Mouse (Mus musculus) forebrain, embryonic 16.5 days (tissue): ENCODE measurements around the gene Prss38. TPM values are rescaled to one million over a fixed set of nuclear protein-coding genes. Genes with fewer than 3 reads are reported as not detected.

Experiments
- ATAC-seq: fragments of 200-750 bp; cut with Nextera tagmentation; 2 replicates; pipeline ENCODE4 v1.8.0; 2017; ENCODE audit warnings: mild to moderate bottlenecking, moderate library complexity
- H3K27ac ChIP-seq: fragments of 300-500 bp; sonication (generic); 2 replicates; pipeline ENCODE4 v1.5.1; 2014; ENCODE audit warnings: low read length, control low read depth
- H3K27me3 ChIP-seq: fragments of 300-500 bp; sonication (generic); replicated peaks from 2 replicates; pipeline ENCODE4 v1.6.1; 2014; ENCODE audit warnings: low read length; ENCODE audit not compliant: control insufficient read depth, insufficient read depth
- H3K36me3 ChIP-seq: fragments of 300-500 bp; sonication (generic); 2 replicates; pipeline ENCODE4 v1.6.1; 2014; ENCODE audit not compliant: control insufficient read depth, insufficient read depth
- H3K4me1 ChIP-seq: fragments of 300-500 bp; sonication (generic); replicated peaks from 2 replicates; pipeline ENCODE4 v1.6.1; 2014; ENCODE audit warnings: low read length; ENCODE audit not compliant: control insufficient read depth, insufficient read depth
- H3K4me2 ChIP-seq: fragments of 300-500 bp; sonication (generic); 2 replicates; pipeline ENCODE4 v1.6.1; 2014; ENCODE audit warnings: mild to moderate bottlenecking, low read length, control low read depth
- H3K4me3 ChIP-seq: fragments of 300-500 bp; sonication (generic); replicated peaks from 2 replicates; pipeline ENCODE4 v1.5.1; 2014; ENCODE audit warnings: mild to moderate bottlenecking, low read length, control low read depth
- H3K9ac ChIP-seq: fragments of 300-500 bp; sonication (generic); replicated peaks from 2 replicates; pipeline ENCODE4 v1.6.1; 2014; ENCODE audit warnings: low read depth, low read length, control low read depth
- H3K9me3 ChIP-seq: fragments of 300-500 bp; sonication (generic); 2 replicates; pipeline ENCODE4 v1.6.1; 2016; ENCODE audit warnings: low read length; ENCODE audit not compliant: control insufficient read depth
- WGBS: fragments of 180-500 bp; shearing (Covaris S2); extraction: QIAGEN DNeasy Blood & Tissue Kit; methylation state at CpG from one replicate; pipeline ENCODE4 v1.1.7; 2014; 5-methylcytosine and 5-hydroxymethylcytosine counted together
- polyA plus RNA-seq: library from polyadenylated mRNA; unstranded; fragments of >200 nt; fragmentation: Nextera tagmentation; extraction: Ambion mirVana; gene quantifications from 2 replicates; pipeline ENCODE4 v1.2.1, GENCODE M21; 2015

Gene Prss38
- polyA plus RNA-seq, 1 experiment from 2014 or later, result not detected

- Histone ChIP-seq H3K4me2 (no peak overlapping the region), H3K9me3 (no peaks in the 10 kb centered on the region), H3K27ac (no peak overlapping the region), H3K9ac (no peak overlapping the region), H3K4me3 (no peak overlapping the region), H3K27me3 (no peaks in the 10 kb centered on the region), H3K36me3 (no peaks in the 10 kb centered on the region), H3K4me1 (no peaks in the 10 kb centered on the region)
- WGBS, result 10% methylated on average over 1 of the region's 1 CpGs
- ATAC-seq, result no peak
Observed at GRCm38 (mm10) chr11:59336381-59336780, 39.1 kb downstream of the Prss38 start.

GRCm38 (mm10) chr11:59335942-59336341 is 39.5 kb downstream of the Prss38 start:
- Histone ChIP-seq H3K27ac (no peak overlapping the region), H3K4me2 (no peak overlapping the region), H3K4me1 (no peaks in the 10 kb centered on the region), H3K4me3 (no peak overlapping the region), H3K9ac (no peak overlapping the region), H3K9me3 (no peaks in the 10 kb centered on the region), H3K36me3 (no peaks in the 10 kb centered on the region), H3K27me3 (no peaks in the 10 kb centered on the region)
- 50% methylated on average over 2 of the region's 2 CpGs for WGBS
- no peak for ATAC-seq

- WGBS, result 79% methylated on average over 4 of the region's 4 CpGs
Observed at GRCm38 (mm10) chr11:59335150-59335549, 40.3 kb downstream of the Prss38 start.

GRCm38 (mm10) chr11:59332938-59333337 is 42.5 kb downstream of the Prss38 start:
- 29% methylated on average over 9 of the region's 9 CpGs for WGBS
- Histone ChIP-seq H3K9me3 (no peaks in the 10 kb centered on the region), H3K4me1 (no peaks in the 10 kb centered on the region; the same call in 1 of the 2 replicates), H3K4me2 (no peak overlapping the region), H3K36me3 (no peaks in the 10 kb centered on the region), H3K4me3 (no peak overlapping the region), H3K9ac (no peak overlapping the region), H3K27me3 (no peaks in the 10 kb centered on the region), H3K27ac (no peak overlapping the region)
- ATAC-seq, result no peak

More at GRCm38 (mm10) chr11:59335150-59335549, 40.3 kb downstream of the Prss38 start:
- ATAC-seq, result no peak
- Histone ChIP-seq H3K4me3 (no peak overlapping the region), H3K4me1 (no peaks in the 10 kb centered on the region), H3K9ac (no peak overlapping the region), H3K27me3 (no peaks in the 10 kb centered on the region), H3K27ac (no peak overlapping the region), H3K4me2 (no peak overlapping the region), H3K36me3 (no peaks in the 10 kb centered on the region), H3K9me3 (no peaks in the 10 kb centered on the region)

GRCm38 (mm10) chr11:59331167-59331869 is 44.1 kb downstream of the Prss38 start:
- ATAC-seq, result no peak
- Histone ChIP-seq H3K4me2 (no peak overlapping the region), H3K4me3 (no peak overlapping the region), H3K9me3 (no peaks in the 10 kb centered on the region), H3K27ac (no peak overlapping the region), H3K36me3 (no peaks in the 10 kb centered on the region), H3K4me1 (no peaks in the 10 kb centered on the region; the same call in 1 of the 2 replicates), H3K9ac (no peak overlapping the region), H3K27me3 (no peaks in the 10 kb centered on the region)
- WGBS, result 79% methylated on average over 16 of the region's 16 CpGs

- no peaks in the 10 kb centered on the region; the same call in 1 of the 2 replicates for H3K4me1 ChIP-seq
- no peaks in the 10 kb centered on the region for H3K27me3 ChIP-seq
- WGBS, result 44% methylated on average over 5 of the region's 5 CpGs
- H3K4me3 ChIP-seq, result no peak overlapping the region
- no peak for ATAC-seq
- no peaks in the 10 kb centered on the region for H3K36me3 ChIP-seq
- no peak overlapping the region for H3K27ac ChIP-seq
- H3K9me3 ChIP-seq, result no peaks in the 10 kb centered on the region
- H3K4me2 ChIP-seq, result no peak overlapping the region
- H3K9ac ChIP-seq, result no peak overlapping the region
Observed at GRCm38 (mm10) chr11:59330560-59330959, 44.9 kb downstream of the Prss38 start.

- Histone ChIP-seq H3K36me3 (no peaks in the 10 kb centered on the region), H3K27me3 (no peaks in the 10 kb centered on the region), H3K4me2 (no peak overlapping the region), H3K9ac (no peak overlapping the region), H3K4me3 (no peak overlapping the region), H3K27ac (no peak overlapping the region), H3K4me1 (no peaks in the 10 kb centered on the region; the same call in 1 of the 2 replicates), H3K9me3 (no peaks in the 10 kb centered on the region)
- 11% methylated on average over 6 of the region's 6 CpGs for WGBS
- ATAC-seq, result no peak
Observed at GRCm38 (mm10) chr11:59329616-59330015, 45.8 kb downstream of the Prss38 start.

GRCm38 (mm10) chr11:59327625-59328024 is 47.8 kb downstream of the Prss38 start:
- Histone ChIP-seq H3K27me3 (no peaks in the 10 kb centered on the region), H3K4me3 (no peak overlapping the region), H3K9ac (no peak overlapping the region), H3K36me3 (no peaks in the 10 kb centered on the region), H3K9me3 (no peaks in the 10 kb centered on the region), H3K4me1 (no peaks in the 10 kb centered on the region; the same call in 1 of the 2 replicates), H3K4me2 (no peak overlapping the region), H3K27ac (no peak overlapping the region)
- no peak for ATAC-seq
- 87% methylated on average over 18 of the region's 18 CpGs for WGBS

GRCm38 (mm10) chr11:59324777-59325176 is 50.7 kb downstream of the Prss38 start:
- no peak for ATAC-seq
- Histone ChIP-seq H3K27me3 (no peaks in the 10 kb centered on the region), H3K9me3 (0 out of 2 replicates have a peak, but pooled peaks cover 2% of the 10 kb centered on the region), H3K9ac (no peak overlapping the region), H3K27ac (no peak overlapping the region), H3K36me3 (no peaks in the 10 kb centered on the region), H3K4me1 (no peaks in the 10 kb centered on the region; the same call in 1 of the 2 replicates), H3K4me3 (no peak overlapping the region), H3K4me2 (no peak overlapping the region)
- WGBS, result 74% methylated on average over 5 of the region's 5 CpGs
